Mouse (Mus musculus) hindbrain, embryonic 13.5 days (tissue): Measurements from ENCODE around the gene Brms1. TPM values are rescaled to one million over a fixed set of nuclear protein-coding genes. Genes with fewer than 3 reads are reported as not detected.
"Not testable (repeated sequence)": the region's sequence is repeated elsewhere in the genome, so short reads cannot be mapped to it uniquely, and the experiment has no call there.

Source experiments
- ATAC-seq: fragments of 200-750 bp; cut with Nextera tagmentation; 2 replicates; pipeline ENCODE4 v1.8.0; 2017; ENCODE audit warnings: moderate TSS enrichment; ENCODE audit not compliant: low FRiP score
- H3K27ac ChIP-seq: fragments of 300-500 bp; sonication (generic); 2 replicates; pipeline ENCODE4 v1.5.1; 2015; ENCODE audit warnings: inconsistent platforms, mild to moderate bottlenecking, moderate library complexity
- H3K27me3 ChIP-seq: fragments of 300-500 bp; sonication (generic); 2 replicates; pipeline ENCODE4 v1.6.1; 2015; ENCODE audit warnings: mild to moderate bottlenecking, inconsistent platforms
- H3K36me3 ChIP-seq: fragments of 300-500 bp; sonication (generic); 2 replicates; pipeline ENCODE4 v1.6.1; 2015; ENCODE audit warnings: mild to moderate bottlenecking, inconsistent platforms
- H3K4me1 ChIP-seq: fragments of 300-500 bp; sonication (generic); replicated peaks from 2 replicates; pipeline ENCODE4 v1.6.1; 2015; ENCODE audit warnings: inconsistent platforms
- H3K4me2 ChIP-seq: fragments of 300-500 bp; sonication (generic); 2 replicates; pipeline ENCODE4 v1.6.1; 2015; ENCODE audit warnings: inconsistent platforms, mild to moderate bottlenecking, moderate library complexity
- H3K4me3 ChIP-seq: fragments of 300-500 bp; sonication (generic); 2 replicates; pipeline ENCODE4 v1.5.1; 2015; ENCODE audit warnings: mild to moderate bottlenecking, inconsistent platforms
- H3K9ac ChIP-seq: fragments of 300-500 bp; sonication (generic); 2 replicates; pipeline ENCODE4 v1.6.1; 2015; ENCODE audit warnings: mild to moderate bottlenecking, inconsistent platforms
- H3K9me3 ChIP-seq: fragments of 300-500 bp; sonication (generic); 2 replicates; pipeline ENCODE4 v1.6.1; 2016; ENCODE audit warnings: inconsistent platforms
- WGBS: fragments of 180-500 bp; shearing (Covaris S2); methylation state at CpG from one replicate; pipeline ENCODE4 v1.1.7; 2015; 5-methylcytosine and 5-hydroxymethylcytosine counted together
- polyA plus RNA-seq: library from polyadenylated mRNA; unstranded; fragments of >200 nt; fragmentation: Nextera tagmentation; extraction: Ambion mirVana; gene quantifications from 2 replicates; pipeline ENCODE4 v1.2.1, GENCODE M21; 2015

Gene Brms1
- 46.0 and 48.2 TPM in 2 replicates for polyA plus RNA-seq

DNA sequence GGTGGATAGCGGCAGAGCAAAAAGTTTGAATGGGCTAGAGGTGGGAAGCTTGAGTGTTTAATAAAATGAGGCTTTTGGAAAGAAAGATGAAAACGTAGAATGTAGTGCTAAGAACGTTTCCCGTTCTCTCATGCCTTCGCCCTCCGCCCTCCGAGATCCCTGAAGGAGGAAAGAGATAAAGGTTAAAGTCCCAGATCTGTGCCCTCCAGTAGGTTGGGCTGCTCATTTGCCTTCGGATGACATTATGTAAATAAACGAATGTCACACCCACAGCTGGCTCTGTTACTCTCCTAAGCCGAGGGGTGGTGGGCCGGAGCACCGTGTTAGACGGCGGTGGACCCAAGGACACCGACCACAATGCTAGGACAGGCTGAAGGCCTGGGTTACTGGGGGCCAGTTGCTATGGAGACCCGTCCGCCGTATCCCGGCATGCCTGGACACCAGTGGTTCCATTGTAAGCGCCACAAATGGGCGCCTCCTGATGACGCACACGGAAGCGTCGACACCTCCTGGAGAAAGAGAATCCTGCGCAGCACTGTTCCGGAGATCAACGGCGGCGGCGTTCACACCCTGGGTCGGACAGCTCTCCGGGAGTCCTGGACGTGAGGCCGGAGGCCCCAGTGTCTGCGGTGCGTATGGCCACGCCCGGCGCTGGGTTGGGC is at the start of gene Brms1:
Brms1 (plus strand) TSS at position 493 of the 662 bp plus-strand sequence.
- Histone ChIP-seq H3K4me2 (peak within 1 kb of the TSS; percentile 97), H3K4me1 (peaks cover 46% of the 10 kb centered on the region), H3K27ac (peak within 1 kb of the TSS; percentile 78), H3K9me3 (no peaks in the 10 kb centered on the region), H3K36me3 (peaks cover 30% of the 10 kb centered on the region), H3K9ac (peak within 1 kb of the TSS; percentile 94), H3K27me3 (no peaks in the 10 kb centered on the region), H3K4me3 (peak within 1 kb of the TSS; percentile 93)
- WGBS: 7% methylated on average over 40 of the region's 40 CpGs
- ATAC-seq: peak; percentile 68

GRCm38 (mm10) chr19:4992371-4992770 is 48.8 kb upstream of the Brms1 start:
- WGBS: 18% methylated on average over 8 of the region's 8 CpGs
- Histone ChIP-seq H3K9me3 (no peaks in the 10 kb centered on the region), H3K4me3 (no peak overlapping the region), H3K4me2 (no peak overlapping the region), H3K9ac (no peak overlapping the region), H3K27me3 (peaks cover 94% of the 10 kb centered on the region), H3K36me3 (no peaks in the 10 kb centered on the region; the same call in 1 of the 2 replicates), H3K4me1 (peaks cover 52% of the 10 kb centered on the region), H3K27ac (no peak overlapping the region)
- no peak for ATAC-seq

DNA sequence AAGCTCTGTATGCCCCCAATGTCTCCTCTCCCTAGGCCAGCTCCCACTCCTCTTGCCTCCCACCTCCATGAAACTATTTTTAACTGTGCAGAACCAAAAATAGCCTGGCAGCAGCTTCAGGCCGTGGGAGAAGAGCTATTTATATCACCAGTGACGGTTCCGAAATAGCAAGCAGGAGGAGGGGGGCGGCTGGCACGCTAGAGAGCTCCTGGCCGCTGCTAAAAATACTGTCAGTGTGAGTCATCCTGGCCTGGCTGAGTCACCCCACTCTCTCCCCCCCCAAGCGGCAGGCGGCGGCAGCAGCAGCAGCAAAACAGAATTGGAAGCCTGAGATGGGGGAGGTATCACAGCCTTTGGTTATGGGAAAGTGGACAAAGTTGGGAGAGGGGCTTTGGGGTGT is 48.2 kb upstream of the Brms1 start:
- Histone ChIP-seq H3K4me3 (no peak overlapping the region), H3K27ac (no peak overlapping the region), H3K4me1 (peaks cover 58% of the 10 kb centered on the region), H3K9ac (peak overlapping the region; percentile 29; the same call in 1 of the 2 replicates), H3K4me2 (no peak overlapping the region), H3K9me3 (no peaks in the 10 kb centered on the region), H3K36me3 (no peaks in the 10 kb centered on the region), H3K27me3 (peaks cover 89% of the 10 kb centered on the region)
- no peak for ATAC-seq
- 6% methylated on average over 9 of the region's 9 CpGs for WGBS

DNA sequence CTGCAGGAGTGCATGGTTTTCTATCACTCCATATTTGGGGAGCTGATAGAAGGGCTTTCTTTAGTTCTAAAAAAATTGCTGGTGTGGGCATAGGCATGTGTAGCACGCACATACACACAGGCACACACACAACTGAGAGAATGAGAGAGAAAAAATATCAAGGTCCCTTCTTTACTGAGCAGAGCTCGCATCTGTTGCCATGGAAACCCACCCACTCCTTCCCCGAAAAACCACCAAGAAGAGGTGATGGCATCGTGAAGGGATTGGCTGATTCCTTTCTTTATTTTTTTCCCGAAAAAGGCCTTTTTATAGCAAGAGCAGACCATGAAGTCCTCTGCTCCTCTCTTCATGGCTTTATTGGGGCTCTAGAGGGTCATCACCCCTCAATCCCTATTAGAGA is 47.1 kb upstream of the Brms1 start:
- WGBS: 51% methylated on average over 5 of the region's 5 CpGs
- Histone ChIP-seq H3K27me3 (peaks cover 77% of the 10 kb centered on the region), H3K27ac (no peak overlapping the region), H3K36me3 (no peaks in the 10 kb centered on the region), H3K4me3 (no peak overlapping the region), H3K4me2 (no peak overlapping the region), H3K9me3 (no peaks in the 10 kb centered on the region), H3K9ac (no peak overlapping the region), H3K4me1 (peaks cover 61% of the 10 kb centered on the region)
- ATAC-seq: no peak

GRCm38 (mm10) chr19:4999445-5000140 is 41.6 kb upstream of the Brms1 start:
- 0 out of 2 replicates have a peak overlapping the region, but pooled peaks have one; percentile 5 for H3K4me2 ChIP-seq
- ATAC-seq: no peak
- H3K36me3 ChIP-seq: no peaks in the 10 kb centered on the region
- H3K4me1 ChIP-seq: peaks cover 51% of the 10 kb centered on the region
- H3K27me3 ChIP-seq: peaks cover 43% of the 10 kb centered on the region
- H3K4me3 ChIP-seq: no peak overlapping the region
- WGBS: 76% methylated on average over 6 of the region's 6 CpGs
- no peak overlapping the region for H3K9ac ChIP-seq
- no peaks in the 10 kb centered on the region for H3K9me3 ChIP-seq
- no peak overlapping the region for H3K27ac ChIP-seq

DNA sequence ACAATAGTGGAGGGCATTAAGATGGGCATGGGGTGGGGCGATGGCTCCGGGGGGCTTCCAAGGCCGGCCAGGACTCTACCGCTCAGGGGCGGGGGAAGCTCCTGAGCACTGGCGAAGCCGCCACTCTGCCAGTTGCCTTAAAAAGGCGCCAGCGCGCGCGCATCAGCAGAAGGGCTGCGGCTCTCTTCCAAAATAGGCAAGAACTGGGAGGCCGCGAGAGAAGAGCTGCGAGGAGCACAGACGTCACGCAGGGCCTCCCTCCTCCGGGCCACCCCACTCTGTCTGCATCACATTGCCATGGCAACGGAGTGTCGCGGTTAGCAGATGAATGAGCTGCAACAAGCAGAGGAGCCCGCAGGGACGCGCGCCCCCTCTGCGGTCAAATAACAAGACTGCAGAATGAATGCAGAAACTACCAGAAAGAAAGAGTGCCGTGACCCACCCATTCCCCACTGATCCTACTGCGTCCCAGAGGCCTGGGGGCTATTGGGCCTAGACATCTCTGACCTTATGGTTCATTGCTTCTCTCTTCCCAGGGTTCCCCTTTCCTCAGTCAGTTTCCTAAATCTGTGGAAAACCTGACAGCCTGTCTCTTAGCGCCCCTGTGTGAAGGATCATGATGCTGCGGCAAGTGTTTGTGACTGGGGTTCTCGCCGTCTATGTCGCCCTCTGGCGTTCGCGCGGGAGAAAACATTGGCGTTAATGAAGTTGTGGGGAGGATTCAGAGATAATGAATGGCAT is 39.3 kb upstream of the Brms1 start:
- Histone ChIP-seq H3K9ac (peak overlapping the region; percentile 74), H3K36me3 (no peaks in the 10 kb centered on the region), H3K27ac (peak overlapping the region; percentile 97), H3K4me1 (peaks cover 48% of the 10 kb centered on the region), H3K4me2 (peak overlapping the region; percentile 67), H3K27me3 (peaks cover 22% of the 10 kb centered on the region), H3K9me3 (peaks cover 3% of the 10 kb centered on the region; the same call in 1 of the 2 replicates), H3K4me3 (peak overlapping the region; percentile 43)
- peak; percentile 97 for ATAC-seq
- WGBS: under 1% methylated on average over 39 of the region's 39 CpGs

DNA sequence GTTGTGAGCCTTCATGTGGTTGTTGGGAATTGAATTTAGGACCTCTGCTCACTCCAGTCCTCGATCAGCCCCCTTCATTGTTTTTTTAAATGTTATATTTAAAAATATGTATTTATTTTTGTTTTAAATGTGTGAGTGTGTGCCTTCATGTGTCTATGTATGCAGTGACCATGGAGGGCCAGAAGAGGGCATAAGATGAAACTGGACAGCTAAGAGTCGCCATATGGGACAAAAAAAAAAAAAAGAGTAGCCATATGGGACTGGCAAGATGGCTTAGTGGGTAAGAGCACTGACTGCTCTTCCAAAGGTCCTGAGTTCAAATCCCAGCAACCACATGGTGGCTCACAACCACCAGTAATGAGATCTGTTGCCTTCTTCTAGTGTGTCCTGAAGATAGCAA is 37.5 kb upstream of the Brms1 start:
- H3K4me3 ChIP-seq, H3K9ac ChIP-seq, H3K27ac ChIP-seq, H3K4me2 ChIP-seq, H3K36me3 ChIP-seq, ATAC-seq, H3K9me3 ChIP-seq: not testable (repeated sequence)
- 66% methylated on average over 2 of the region's 2 CpGs for WGBS
- H3K4me1 ChIP-seq: peaks cover 31% of the 10 kb centered on the region
- peaks cover 17% of the 10 kb centered on the region; the same call in 1 of the 2 replicates for H3K27me3 ChIP-seq

GRCm38 (mm10) chr19:5004925-5005324 is 36.2 kb upstream of the Brms1 start:
- H3K4me1 ChIP-seq: peaks cover 18% of the 10 kb centered on the region
- H3K9me3 ChIP-seq: peaks cover 3% of the 10 kb centered on the region; the same call in 1 of the 2 replicates
- no peak overlapping the region for H3K4me2 ChIP-seq
- no peaks in the 10 kb centered on the region for H3K36me3 ChIP-seq
- 70% methylated on average over 4 of the region's 4 CpGs for WGBS
- no peak overlapping the region for H3K27ac ChIP-seq
- no peak for ATAC-seq
- H3K27me3 ChIP-seq: peaks cover 9% of the 10 kb centered on the region; the same call in 1 of the 2 replicates
- H3K9ac ChIP-seq: no peak overlapping the region
- H3K4me3 ChIP-seq: no peak overlapping the region

DNA sequence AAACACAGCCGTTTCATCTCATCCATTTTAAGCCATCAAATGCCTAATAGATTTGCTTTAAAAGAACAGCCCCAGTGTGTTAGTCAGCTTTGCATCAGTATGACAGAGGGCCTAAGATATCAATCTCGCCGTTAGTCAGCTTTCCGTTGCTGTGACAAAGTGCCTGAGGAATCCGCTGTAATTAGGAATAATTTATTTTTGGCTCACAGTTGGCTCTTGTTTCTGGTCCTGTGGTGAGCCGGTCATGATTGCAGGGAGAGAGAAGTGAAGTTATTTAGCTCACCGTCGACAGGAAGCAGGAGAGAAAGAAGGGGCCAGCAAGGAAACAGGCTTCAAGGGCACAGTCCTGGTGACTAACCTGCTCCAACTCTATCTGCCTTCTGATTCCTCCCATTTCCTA is 28.0 kb upstream of the Brms1 start:
- H3K9me3 ChIP-seq: no peaks in the 10 kb centered on the region
- H3K4me2 ChIP-seq: no peak overlapping the region
- peaks cover 6% of the 10 kb centered on the region; the same call in 1 of the 2 replicates for H3K4me1 ChIP-seq
- H3K9ac ChIP-seq: no peak overlapping the region
- no peak for ATAC-seq
- H3K27me3 ChIP-seq: 0 out of 2 replicates have a peak, but pooled peaks cover 8% of the 10 kb centered on the region
- no peaks in the 10 kb centered on the region for H3K36me3 ChIP-seq
- H3K27ac ChIP-seq: no peak overlapping the region
- no peak overlapping the region for H3K4me3 ChIP-seq
- 66% methylated on average over 8 of the region's 8 CpGs for WGBS

- peaks cover 6% of the 10 kb centered on the region; the same call in 1 of the 2 replicates for H3K4me1 ChIP-seq
- H3K27ac ChIP-seq: no peak overlapping the region
- no peak overlapping the region for H3K9ac ChIP-seq
- H3K9me3 ChIP-seq: no peaks in the 10 kb centered on the region
- WGBS: 14% methylated on average over 8 of the region's 8 CpGs
- H3K4me3 ChIP-seq: no peak overlapping the region
- no peak overlapping the region for H3K4me2 ChIP-seq
- H3K27me3 ChIP-seq: 0 out of 2 replicates have a peak, but pooled peaks cover 8% of the 10 kb centered on the region
- H3K36me3 ChIP-seq: no peaks in the 10 kb centered on the region
- ATAC-seq: no peak
Observed at GRCm38 (mm10) chr19:5014961-5015398, 26.2 kb upstream of the Brms1 start.

DNA sequence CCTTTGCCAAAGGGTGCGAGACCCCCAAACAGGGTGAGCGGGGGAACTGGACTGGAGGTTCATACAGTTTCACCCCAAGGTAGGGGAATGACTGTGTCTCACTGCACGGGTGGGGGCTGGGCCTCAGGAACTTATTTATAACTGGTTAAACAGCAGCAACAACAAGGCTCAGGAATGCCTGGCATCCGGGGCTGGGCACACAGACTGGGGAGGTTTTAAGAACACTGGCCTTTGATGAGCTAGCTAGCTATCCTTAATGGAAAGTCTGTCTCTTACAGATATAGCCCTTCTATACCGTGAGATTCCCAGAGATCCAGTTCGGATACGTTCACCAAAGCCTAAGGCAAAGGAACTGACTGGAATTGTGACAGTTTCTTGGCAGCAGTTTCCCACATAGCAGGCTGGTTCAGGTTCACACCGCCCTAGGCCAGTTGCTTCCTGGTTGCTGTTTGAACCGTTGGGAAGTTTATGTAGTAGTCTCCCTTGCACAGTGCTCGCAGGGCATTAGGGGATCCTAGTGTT is 24.9 kb upstream of the Brms1 start:
- Histone ChIP-seq H3K9ac (no peak overlapping the region), H3K27me3 (0 out of 2 replicates have a peak, but pooled peaks cover 8% of the 10 kb centered on the region), H3K27ac (no peak overlapping the region), H3K4me1 (peaks cover 6% of the 10 kb centered on the region; the same call in 1 of the 2 replicates), H3K4me2 (no peak overlapping the region), H3K4me3 (no peak overlapping the region), H3K9me3 (no peaks in the 10 kb centered on the region), H3K36me3 (no peaks in the 10 kb centered on the region)
- WGBS: 47% methylated on average over 10 of the region's 10 CpGs
- ATAC-seq: no peak

- H3K9ac ChIP-seq: no peak overlapping the region
- ATAC-seq: no peak
- H3K4me3 ChIP-seq: no peak overlapping the region
- no peak overlapping the region for H3K27ac ChIP-seq
- no peaks in the 10 kb centered on the region for H3K9me3 ChIP-seq
- no peak overlapping the region for H3K4me2 ChIP-seq
- H3K4me1 ChIP-seq: peaks cover 6% of the 10 kb centered on the region; the same call in 1 of the 2 replicates
- 19% methylated on average over 12 of the region's 12 CpGs for WGBS
- H3K27me3 ChIP-seq: 0 out of 2 replicates have a peak, but pooled peaks cover 8% of the 10 kb centered on the region
- H3K36me3 ChIP-seq: no peaks in the 10 kb centered on the region
Observed at GRCm38 (mm10) chr19:5016782-5017181, 24.4 kb upstream of the Brms1 start.
